Mouse (Mus musculus): ENCODE results near the gene Sp7. TPM values are rescaled to one million over a fixed set of nuclear protein-coding genes. Genes with fewer than 3 reads are reported as not detected.

Gene Sp7
- polyA plus RNA-seq (2015; fragmentation: Nextera tagmentation; extraction: Ambion mirVana): 0.24 TPM in 2 replicates

DNA sequence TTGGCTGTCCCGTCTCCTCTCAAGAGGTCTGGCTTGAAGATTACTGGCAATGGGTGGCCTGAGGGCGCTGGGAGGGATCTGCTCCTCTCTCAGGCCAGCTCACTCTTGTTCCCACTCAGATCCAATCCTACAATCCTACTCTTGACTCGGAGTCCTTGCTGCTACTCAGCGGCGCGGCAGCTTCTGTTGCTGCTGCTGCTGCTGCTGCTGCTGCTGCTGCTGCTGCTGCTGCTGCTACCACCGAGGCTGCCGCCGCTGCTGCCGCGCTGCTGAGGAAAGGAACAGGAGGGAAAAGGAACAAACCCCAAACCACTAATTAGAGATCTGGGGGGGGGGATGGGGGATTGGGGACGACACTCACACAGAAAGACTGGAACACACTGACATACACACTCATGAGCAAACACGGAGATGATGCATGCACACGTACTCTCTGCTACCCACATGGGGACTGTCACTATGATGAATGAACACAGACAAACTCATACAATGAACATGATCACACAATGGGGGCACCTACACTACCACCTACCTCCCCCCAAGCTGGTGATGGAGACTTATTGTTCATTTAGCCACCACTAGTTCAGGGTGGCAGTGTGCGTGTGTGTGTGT is at the start of gene Sp7:
TSS of gene Sp7 (minus strand) at position 450 of the 612 bp plus-strand sequence.

DNA sequence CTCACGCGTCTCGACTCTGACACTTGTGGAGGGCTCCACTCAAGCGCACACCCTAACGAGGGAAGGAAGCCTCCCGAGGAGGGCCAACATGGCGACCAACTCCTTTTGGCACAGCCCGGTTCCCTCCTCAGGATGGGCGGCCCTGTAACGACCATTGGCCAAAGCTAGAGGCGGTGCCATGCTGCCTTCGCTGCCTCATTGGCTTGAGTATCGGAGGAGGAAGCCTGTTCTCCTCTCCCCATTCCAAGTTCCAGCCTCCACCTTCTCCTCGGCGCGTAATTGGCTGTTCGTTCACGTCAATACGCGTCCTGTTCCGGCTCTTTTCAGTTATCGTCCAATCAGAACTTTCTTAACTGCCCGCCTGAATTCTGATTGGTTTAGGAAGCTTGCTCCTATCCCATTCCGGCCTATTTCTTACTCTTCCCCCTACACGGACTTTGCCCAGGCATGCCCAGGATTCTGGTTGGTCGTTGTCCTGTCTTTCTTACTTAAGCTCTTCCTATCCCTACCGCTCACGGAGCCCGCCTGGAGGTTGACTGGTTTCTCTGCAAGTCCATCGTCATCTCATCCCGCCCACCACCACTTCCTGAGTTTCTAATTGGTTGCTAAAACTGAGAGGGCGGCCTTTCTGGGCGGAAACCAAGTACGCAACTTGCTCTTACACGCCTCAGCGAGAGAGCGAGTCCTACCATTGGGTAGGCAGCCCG is 38.7 kb upstream of the Sp7 start, which contains the start of gene Sp1:
TSS of gene Sp1 (plus strand) at position 655 of the 707 bp plus-strand sequence.

DNA sequence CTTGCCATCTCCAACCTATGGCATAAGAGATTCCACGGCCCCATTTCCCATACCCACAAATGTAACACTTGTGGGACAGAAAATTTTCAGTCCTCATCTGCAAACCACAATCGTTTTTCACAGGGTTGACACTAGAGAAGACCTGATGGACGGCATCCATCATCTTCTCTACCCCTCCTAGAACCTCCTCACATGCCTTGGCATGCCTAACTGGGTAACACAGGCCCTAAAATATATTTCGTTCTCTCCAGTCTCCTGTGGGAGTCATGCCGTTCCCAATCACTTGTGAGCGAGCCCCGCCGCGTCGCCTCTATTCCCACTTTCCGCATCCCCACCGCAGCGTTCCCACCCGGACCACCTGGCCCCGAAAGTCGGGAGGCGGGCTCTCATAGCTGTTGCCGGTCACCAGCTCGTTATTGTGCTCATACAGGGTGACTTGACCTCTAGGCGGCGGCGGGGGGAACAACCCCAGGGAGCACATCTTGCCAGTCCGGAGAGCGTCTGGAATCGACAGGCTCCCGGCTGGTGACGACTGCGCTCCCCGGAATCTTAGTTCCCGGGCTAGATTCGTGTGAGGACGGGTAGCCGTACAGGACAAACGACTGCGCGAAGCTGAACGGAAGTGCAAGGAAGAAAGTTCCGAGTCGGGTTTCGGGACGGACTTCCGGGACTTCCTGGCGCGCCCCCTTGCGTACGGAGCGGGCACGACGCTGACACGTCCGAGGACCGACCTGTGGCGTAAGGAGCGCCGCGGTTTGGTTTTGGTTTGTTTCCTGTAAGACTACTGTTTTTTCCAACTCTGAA is 16.6 kb downstream of the Sp7 start, which contains the start of gene Aaas:
TSS of gene Aaas (minus strand) at position 634 of the 804 bp plus-strand sequence.

DNA sequence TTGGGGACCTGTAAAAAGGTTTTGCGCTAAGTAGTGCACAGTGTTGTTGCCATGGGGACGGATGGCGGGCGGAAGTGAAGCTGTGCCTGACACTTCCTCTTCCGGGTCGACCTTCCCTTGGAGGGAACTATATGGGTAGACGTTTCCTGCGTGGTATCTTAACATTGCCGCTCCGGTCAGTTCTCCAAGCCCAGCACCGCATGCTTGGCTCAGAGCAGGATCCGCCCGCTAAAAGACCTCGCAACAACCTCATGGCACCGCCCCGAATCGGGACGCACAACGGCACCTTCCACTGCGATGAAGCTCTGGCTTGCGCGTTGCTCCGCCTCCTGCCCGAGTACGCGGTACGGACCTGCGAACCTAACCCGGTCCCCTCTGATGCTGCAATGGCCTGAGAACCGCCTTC is 35.4 kb downstream of the Sp7 start, which contains the start of gene Myg1:
TSS of gene Myg1 (plus strand) at position 100 of the 406 bp plus-strand sequence.

DNA sequence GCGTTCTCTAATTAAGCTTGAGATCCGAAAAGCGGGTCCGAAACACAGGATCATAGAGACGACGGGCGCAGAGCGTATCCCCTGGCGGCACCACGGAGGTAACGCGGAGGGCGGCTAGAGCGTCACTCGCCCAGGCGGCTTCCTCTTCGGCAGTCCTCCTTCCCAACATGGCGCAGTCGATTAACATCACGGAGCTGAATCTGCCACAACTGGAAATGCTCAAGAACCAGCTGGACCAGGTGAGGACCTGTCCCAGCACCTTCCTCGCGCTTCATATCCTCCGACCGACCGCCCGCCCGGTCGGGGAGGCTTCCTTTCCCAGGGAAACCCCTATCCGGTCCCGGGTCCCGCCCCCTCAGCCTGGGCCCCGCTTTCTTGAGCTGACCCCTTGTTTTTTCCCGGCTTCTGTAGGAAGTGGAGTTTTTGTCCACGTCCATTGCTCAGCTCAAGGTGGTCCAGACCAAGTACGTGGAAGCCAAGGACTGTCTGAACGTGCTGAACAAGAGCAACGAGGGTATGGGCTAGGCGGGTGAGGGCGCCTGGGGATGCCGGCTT is 40.9 kb downstream of the Sp7 start, which contains the start of gene Pfdn5:
TSS of gene Pfdn5 (plus strand) at position 95 of the 555 bp plus-strand sequence.

Other genes with a start within 250 kb of the Sp7 start
- gene Spryd3, start 230.9 kb downstream of the Sp7 start, polyA plus RNA-seq (2015; fragmentation: Nextera tagmentation; extraction: Ambion mirVana): 26.5 and 29.8 TPM in 2 replicates
- gene Igfbp6, start 222.8 kb downstream of the Sp7 start, polyA plus RNA-seq (2015; fragmentation: Nextera tagmentation; extraction: Ambion mirVana): 78.2 and 93.2 TPM in 2 replicates
- 0.16 and 0.88 TPM in 2 replicates for gene Soat2, start 216.7 kb downstream of the Sp7 start, polyA plus RNA-seq (2015; fragmentation: Nextera tagmentation; extraction: Ambion mirVana)
- 21.3 and 21.8 TPM in 2 replicates for gene Zfp740, start 163.9 kb downstream of the Sp7 start, polyA plus RNA-seq (2015; fragmentation: Nextera tagmentation; extraction: Ambion mirVana)
- 54.0 and 55.8 TPM in 2 replicates for gene Csad, start 162.5 kb downstream of the Sp7 start, polyA plus RNA-seq (2015; fragmentation: Nextera tagmentation; extraction: Ambion mirVana)
- gene Itgb7, start 135.2 kb downstream of the Sp7 start, polyA plus RNA-seq (2015; fragmentation: Nextera tagmentation; extraction: Ambion mirVana): 1.2 and 2.5 TPM in 2 replicates
- 27.1 and 28.4 TPM in 2 replicates for gene Rarg, start 109.7 kb downstream of the Sp7 start, polyA plus RNA-seq (2015; fragmentation: Nextera tagmentation; extraction: Ambion mirVana)
- gene Gm9918, start 96.6 kb downstream of the Sp7 start, polyA plus RNA-seq (2015; fragmentation: Nextera tagmentation; extraction: Ambion mirVana): 0.07 TPM in 1 of 2 replicates, not detected in the other
- gene Mfsd5, start 87.7 kb downstream of the Sp7 start, polyA plus RNA-seq (2015; fragmentation: Nextera tagmentation; extraction: Ambion mirVana): 81.9 and 85.2 TPM in 2 replicates
- 4.2 and 5.0 TPM in 2 replicates for gene Espl1, start 70.9 kb downstream of the Sp7 start, polyA plus RNA-seq (2015; fragmentation: Nextera tagmentation; extraction: Ambion mirVana)
- gene Pfdn5, start 41.1 kb downstream of the Sp7 start, polyA plus RNA-seq (2015; fragmentation: Nextera tagmentation; extraction: Ambion mirVana): 296 and 317 TPM in 2 replicates
- gene Myg1, start 35.5 kb downstream of the Sp7 start, polyA plus RNA-seq (2015; fragmentation: Nextera tagmentation; extraction: Ambion mirVana): 46.2 and 48.2 TPM in 2 replicates
- 28.3 and 30.9 TPM in 2 replicates for gene Aaas, start 16.4 kb downstream of the Sp7 start, polyA plus RNA-seq (2015; fragmentation: Nextera tagmentation; extraction: Ambion mirVana)
- 4.4 and 4.8 TPM in 2 replicates for gene Sp1, start 39.0 kb upstream of the Sp7 start, polyA plus RNA-seq (2015; fragmentation: Nextera tagmentation; extraction: Ambion mirVana)
- 0.27 and 0.63 TPM in 2 replicates for gene Amhr2, start 78.2 kb upstream of the Sp7 start, polyA plus RNA-seq (2015; fragmentation: Nextera tagmentation; extraction: Ambion mirVana)
- 111 and 151 TPM in 2 replicates for gene Prr13, start 91.8 kb upstream of the Sp7 start, polyA plus RNA-seq (2015; fragmentation: Nextera tagmentation; extraction: Ambion mirVana)
- 88.8 and 93.4 TPM in 2 replicates for gene Pcbp2, start 103.4 kb upstream of the Sp7 start, polyA plus RNA-seq (2015; fragmentation: Nextera tagmentation; extraction: Ambion mirVana)
- not detected in 2 replicates for gene Gm10337, start 136.5 kb upstream of the Sp7 start, polyA plus RNA-seq (2015; fragmentation: Nextera tagmentation; extraction: Ambion mirVana)
- gene Map3k12, start 149.9 kb upstream of the Sp7 start, polyA plus RNA-seq (2015; fragmentation: Nextera tagmentation; extraction: Ambion mirVana): 4.6 TPM in 2 replicates
- gene Tarbp2, start 151.0 kb upstream of the Sp7 start, polyA plus RNA-seq (2015; fragmentation: Nextera tagmentation; extraction: Ambion mirVana): 39.6 and 40.1 TPM in 2 replicates
- gene Npff, start 157.8 kb upstream of the Sp7 start, polyA plus RNA-seq (2015; fragmentation: Nextera tagmentation; extraction: Ambion mirVana): 1.4 and 1.7 TPM in 2 replicates